Mouse (Mus musculus): Measurements from ENCODE around the gene Afg3l1.
"Not testable (repeated sequence)": the region's sequence is repeated elsewhere in the genome, so short reads cannot be mapped to it uniquely, and the experiment has no call there.

Gene Afg3l1

DNA sequence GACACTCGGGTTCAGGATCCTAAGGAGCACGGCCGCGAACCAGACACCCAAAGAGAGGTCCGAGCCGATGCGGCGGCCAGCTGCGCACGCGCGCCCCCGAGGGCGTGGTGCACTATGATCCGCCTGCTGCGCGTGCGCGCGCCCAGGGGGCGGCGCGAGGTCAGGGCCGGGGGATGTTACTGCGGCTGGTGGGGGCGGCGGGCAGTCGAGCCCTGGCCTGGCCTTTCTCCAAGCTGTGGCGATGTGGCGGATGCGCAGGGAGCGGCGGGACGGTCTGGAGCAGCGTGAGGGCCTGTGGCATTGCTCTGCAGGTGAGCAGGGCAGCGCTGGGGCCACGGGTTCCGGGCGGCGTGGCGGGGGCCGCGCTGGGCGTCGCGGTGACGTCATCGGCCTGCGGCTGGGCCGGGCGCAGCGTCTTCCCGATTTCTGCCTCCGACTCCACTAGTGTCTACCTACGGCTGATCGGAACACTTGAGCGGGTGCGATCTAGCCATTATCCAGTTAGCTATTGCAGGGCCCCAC, at the start of gene Afg3l1:
Gene Afg3l1, plus strand, starts transcription at position 167 of the 522 bp plus-strand sequence.
- DNase-seq (ENCODE audit: low read depth, low spot score), result peak; percentile 78

DNA sequence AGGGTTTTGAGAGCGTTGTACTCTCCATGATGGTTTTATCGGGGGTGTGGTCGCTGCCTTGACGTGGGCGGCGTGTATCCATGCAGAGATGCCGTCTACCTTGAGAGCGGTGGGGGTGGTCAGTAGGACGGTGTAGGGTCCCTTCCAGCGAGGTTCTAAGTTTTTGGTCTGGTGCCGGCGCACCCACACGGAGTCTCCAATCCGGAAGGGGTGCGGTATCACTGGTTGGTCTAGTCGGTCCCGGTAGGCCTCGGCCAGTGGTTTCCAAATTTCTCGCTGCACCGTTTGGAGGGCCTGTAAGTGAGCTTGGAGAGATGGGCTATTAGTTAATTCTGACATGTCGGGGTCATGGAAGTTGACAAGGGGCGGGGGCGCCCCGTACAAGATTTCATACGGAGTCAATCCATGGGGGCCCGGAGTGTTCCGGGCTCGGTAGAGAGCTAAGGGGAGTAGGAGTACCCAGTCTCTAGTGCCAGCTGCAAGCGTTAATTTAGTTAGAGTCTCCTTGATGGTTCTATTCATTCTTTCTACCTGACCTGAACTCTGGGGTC, 49.3 kb upstream of the Afg3l1 start:
- no peak for DNase-seq (ENCODE audit: low read depth, low spot score)

DNA sequence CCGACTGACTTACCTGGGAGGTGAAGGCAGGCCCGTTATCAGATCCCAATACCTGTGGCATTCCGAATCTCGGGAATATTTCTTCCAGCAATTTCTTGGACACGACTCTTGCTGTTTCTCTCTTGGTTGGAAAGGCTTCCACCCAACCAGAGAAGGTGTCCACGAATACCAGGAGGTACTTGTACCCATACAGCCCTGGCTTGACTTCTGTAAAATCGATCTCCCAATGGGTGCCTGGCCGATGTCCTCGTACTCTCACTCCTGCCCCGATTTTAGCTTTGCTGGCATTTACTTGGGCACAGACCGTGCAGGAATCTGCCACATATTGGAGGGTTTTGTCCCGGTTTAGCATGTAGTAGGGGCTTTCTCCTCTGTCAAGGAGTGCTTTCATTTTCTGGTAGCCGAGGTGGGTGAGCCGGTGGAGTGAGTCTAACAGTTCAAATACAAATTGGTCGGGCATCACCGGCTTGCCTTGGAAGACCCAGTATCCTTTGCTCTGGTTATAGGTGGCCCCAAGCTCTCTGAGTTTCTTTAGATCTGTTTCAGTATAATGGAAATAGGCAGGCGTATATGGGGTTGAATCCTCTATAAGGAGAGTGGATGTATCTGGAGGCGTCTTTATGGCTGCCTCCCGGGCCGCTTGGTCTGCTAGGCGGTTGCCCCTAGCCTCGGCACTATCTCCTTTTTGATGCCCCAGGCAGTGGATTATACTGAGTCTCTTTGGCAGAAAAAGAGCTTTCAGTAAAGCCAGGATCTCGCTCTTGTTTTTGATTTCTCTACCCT, 48.6 kb upstream of the Afg3l1 start:
- no peak for DNase-seq (ENCODE audit: low read depth, low spot score)

DNA sequence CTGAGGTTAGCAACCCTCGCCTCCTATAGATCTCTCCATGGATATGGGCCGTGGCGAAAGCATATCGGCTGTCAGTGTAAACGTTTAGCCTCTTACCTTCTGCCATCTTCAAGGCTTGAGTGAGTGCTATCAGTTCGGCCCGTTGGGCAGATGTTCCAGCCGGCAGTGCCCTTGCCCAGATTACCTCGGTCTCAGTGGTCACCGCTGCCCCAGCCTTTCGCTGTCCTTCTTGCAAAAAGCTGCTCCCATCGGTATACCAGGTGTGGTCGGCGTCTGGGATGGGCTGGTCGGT, 48.0 kb upstream of the Afg3l1 start:
- not testable (repeated sequence) for DNase-seq (ENCODE audit: low read depth, low spot score)

DNA sequence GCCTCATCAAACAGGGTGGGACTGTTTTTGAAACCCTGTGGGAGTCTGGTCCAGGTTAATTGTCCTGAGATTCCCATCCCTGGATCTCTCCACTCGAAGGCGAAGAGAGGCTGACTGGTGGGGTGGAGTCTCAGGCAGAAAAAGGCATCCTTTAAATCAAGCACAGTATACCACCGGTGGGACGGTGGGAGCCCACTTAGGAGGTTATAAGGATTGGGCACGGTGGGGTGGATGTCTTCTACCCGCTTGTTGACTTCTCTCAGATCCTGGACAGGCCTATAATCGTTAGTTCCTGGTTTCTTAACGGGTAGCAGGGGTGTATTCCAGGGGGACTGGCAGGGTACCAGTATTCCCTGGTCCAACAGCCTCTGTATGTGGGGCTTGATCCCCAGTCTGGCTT, 46.8 kb upstream of the Afg3l1 start:
- not testable (repeated sequence) for DNase-seq (ENCODE audit: low read depth, low spot score)

DNA sequence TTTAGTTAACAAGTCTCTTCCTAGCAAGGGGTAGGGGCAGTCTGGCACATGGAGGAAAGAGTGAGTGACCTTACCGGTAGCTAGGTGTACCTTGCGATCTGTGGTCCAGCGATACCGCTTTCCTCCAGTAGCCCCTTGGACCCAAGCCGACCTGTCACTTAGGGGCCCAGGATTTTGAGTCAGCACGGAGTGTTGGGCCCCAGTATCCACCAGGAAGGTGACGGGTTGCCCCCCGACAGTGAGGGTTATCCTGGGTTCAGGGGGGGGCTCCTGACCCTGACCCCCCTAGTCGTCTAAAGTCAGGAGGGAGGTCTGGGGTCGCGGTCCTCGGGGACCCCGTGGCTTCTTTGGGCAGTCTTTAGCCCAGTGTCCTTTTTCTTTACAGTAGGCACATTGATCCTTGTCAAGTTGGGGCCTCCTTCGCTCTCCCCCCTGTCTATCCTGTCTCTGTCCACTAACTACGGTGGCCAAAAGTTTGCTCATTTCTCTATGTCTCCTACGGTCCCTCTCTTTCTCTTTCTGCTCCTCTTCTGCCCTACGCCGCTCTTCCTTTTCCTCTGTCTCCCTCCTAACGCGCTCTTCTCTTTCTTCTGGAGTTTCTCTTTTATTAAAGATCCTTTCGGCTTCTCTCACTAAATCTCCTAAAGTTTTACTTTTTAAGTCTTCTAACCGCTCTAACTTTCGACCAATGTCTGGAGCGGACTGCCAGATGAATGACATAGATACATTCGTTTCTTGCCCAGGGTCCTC, 45.9 kb upstream of the Afg3l1 start:
- DNase-seq (ENCODE audit: low read depth, low spot score), result no peak

DNA sequence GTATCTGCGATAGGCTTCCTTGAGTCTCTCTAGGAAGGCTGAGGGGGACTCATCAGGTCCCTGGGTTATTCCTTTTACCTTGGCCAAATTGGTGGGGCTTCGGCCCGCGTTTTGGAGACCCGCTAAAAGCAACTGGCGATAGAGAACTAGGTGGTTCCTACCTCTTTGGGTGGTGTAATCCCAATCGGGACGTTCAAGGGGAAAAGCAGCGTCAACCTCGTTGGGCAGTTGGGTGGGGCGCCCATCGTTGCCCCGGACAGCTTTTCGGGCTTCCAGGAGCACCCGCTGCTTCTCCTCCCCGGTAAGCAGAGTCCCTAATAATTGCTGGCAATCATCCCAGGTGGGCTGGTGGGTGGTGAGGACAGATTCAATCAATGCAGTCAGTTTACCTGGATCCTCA, 45.3 kb upstream of the Afg3l1 start:
- no peak for DNase-seq (ENCODE audit: low read depth, low spot score)

DNA sequence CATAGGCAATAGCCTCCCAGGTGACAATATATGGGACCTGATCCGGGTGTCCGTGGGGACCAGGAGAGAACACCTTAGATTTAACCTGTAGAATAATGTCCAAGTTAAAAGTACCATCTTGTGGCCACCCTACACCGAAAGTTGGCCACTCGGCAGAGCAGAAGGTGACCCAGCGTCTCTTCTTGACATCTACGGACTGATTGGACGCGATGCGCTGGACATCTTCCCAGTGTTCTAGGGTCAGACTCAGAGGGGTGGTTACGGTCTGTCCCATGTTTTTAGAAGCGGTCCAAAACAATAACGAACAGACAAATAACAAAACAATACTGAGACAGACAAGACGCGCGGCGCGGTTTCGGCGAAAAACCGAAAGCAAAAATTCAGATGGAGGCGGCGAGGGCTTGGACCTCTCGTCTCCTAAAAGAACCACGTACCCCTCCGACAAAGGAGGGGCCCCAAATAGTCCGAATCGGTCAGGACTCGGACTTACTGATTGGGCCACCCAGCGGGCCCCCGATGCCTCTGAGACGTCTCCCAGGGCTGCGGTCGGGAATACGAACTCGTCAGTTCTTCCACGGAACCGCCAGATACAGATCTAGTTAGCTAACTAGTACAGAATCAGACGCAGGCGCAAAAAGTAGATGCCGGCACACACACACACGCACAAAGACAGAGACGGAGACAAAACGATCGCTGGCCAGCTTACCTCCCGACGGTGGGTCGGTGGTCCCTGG, 44.3 kb upstream of the Afg3l1 start:
- not testable (repeated sequence) for DNase-seq (ENCODE audit: low read depth, low spot score)

DNA sequence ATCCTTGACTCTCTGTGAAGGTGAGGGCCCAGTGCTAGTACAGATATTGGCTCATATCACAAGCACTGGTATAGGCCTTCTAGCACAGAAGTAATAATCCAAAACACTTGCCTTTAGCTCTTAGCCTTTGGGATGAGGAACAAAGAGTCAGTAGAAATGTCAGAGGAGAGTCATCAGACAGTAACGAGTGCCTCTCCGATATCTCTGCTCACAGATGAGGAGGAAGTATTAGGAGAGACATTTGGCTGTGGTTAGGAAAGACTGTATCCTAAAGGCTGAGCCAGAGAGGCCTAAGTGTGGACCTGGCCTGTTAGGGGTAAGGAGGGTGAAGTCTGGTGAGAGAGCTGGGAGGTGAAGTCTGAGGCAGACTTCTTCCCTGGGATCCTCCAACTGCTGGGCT, 35.9 kb upstream of the Afg3l1 start:
- no peak for DNase-seq (ENCODE audit: low read depth, low spot score)

DNA sequence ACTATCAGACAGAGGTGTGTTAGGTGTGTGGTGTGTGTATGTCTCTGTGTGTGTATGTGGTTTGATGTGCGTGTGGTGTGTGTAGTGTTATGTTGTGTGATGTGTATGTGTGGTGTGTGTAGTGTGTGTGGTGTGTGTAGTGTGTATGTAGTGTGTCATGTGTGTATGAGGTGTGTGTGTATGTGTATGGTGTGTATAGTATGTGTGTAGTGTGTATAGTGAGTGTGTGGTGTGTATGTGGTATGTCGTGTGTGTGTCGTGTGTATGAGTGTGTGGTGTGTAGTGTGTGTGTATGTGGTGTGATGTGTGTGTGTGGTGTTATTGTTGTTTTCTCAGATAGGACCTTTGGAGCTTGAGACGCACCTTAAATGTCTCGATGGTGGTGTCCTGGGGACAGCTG, 35.4 kb upstream of the Afg3l1 start:
- no peak for DNase-seq (ENCODE audit: low read depth, low spot score)

DNA sequence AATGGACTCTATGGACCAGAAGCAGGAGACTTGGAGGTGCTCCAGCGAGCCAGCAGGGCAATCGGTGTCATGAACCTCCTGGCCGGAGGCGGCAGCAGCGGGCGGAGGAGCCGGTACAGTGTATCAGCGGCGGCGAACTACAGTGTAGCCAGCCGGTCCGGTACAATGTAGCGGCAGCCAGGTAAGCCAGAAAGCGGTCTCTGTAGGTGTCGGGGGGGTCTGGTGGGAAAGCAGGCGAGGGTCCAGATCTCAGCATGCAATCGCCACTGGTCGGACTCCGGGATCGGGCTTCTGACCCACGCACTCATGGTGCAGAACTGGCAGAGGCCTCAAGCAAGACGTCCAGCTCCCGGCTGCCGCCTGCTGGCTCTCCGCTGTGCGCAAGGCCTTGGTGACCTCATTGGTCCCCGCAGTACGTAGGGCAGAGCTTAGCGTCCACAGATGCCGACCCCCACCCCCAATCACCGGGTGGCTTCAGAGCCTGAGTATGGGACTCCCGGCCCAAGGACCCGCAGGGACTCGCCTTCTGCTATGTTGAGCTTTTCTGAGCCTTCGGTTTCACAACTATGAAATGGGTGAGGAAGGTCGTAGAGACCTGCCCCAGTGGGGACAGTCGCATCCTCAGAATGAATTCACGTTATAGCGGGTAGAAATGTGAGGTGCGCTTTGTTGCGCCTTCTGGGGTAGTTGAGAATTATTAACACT, 34.7 kb upstream of the Afg3l1 start:
- peak; percentile 75 for DNase-seq (ENCODE audit: low read depth, low spot score)

DNA sequence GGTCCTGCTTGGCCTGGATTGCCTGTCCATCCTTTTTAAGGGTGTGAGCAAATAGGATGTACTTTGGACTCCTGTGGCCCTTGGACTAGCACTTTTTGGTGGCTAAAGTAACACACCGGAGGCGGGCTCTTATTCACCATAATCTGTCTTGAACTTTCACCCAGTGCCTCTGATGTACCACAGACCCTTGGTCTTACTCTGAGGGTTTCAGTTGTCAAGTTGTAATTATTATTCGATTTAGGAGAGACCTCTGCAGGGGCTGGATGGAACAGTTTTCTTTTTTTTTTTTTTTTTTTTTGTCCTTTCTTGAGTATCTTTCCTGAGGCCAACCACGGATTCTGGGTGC, 34.2 kb upstream of the Afg3l1 start:
- no peak for DNase-seq (ENCODE audit: low read depth, low spot score)

DNA sequence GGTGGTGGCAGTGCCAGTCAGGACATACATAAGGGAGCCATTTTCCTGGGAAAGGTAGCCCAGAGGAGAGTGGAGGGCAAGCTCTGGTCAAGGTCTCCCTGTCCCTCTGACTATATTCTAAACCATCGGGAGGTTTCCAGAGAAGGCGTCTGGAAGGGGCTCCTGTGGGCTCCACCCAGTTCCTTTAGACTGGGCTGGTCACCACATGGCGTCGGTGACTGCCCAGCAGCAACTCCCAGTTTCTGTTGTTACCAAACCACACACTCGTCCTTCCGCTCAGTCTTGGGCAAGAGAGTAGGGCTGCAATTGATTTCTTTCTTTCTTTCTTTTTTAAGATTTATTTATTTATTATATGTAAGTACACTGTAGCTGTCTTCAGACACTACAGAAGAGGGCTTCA, 33.6 kb upstream of the Afg3l1 start:
- no peak for DNase-seq (ENCODE audit: low read depth, low spot score)

DNA sequence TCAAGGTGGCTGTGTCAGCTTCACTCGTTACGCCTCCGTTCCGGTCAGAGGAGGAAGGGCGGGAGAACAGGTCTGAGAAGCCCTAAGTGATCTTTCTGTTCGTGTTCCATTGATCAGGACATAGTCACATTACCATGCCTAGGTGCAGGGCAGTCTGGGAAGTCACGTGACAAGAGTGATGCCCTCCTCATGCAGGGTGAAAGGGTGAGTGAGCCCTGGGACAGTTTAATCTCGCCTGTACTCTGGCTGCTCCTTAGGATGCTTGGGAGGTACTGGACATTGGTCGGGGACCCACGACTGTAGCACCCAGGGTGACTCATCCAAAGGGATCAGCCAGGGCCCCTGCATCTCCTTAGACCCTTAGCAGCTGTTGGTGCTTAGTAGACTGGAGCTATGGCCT, 31.7 kb upstream of the Afg3l1 start:
- DNase-seq (ENCODE audit: low read depth, low spot score), result no peak

DNA sequence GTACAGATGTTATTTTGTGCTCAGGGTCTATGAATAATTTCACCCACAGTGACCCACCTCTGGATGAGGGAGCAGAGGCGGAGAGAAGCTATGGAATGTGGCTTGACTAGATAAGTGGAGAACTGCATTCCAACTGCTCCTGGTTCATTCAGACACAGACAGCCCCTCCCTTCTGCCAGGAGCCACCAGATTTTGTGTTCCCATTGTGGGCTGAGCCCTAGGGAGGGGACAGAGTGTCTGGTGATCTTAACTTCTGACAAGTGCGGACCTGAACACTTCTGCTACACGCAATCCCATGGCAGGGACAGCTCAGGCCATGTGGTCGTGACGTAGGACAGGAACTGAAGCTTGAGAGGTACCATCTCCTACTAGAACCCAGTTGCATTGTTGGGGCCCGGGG, 30.9 kb upstream of the Afg3l1 start:
- no peak for DNase-seq (ENCODE audit: low read depth, low spot score)

DNA sequence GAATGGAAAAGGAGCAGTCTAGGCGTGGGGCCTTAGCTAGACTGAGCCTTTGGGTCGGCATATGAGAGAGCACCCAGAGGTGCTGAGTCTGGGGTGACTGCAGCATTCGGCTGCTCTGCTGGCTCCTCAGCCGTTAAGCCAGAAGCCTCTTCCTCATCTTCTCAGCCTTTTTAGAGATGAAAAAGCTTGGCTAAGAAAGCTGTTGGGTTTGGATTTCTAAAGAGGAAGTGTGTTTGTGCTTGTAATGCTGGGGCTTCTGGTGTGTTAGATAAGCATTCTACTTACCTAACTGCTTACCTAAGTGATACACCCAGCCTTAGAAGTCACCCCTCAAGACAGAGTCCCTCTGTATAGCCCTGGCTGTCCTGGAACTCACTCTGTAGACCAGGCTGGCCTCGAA, 26.9 kb upstream of the Afg3l1 start:
- DNase-seq (ENCODE audit: low read depth, low spot score), result no peak

DNA sequence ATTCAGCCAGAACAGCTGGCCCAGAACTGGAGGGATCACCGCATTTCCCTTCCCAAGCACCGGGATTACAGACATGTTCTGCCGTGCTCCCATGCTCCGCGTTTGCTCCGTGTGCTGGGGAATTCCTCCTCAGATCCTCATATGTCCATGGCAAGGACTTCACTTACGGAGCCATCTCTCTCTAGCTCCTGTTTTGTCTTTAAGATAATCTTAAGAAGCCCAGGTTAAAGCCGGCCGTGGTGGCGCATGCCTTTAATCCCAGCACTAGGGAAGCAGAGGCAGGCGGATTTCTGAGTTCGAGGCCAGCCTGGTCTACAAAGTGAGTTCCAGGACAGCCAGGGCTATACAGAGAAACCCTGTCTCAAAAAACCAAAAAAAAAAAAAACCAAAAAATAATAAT, 26.0 kb upstream of the Afg3l1 start:
- DNase-seq (ENCODE audit: low read depth, low spot score), result not testable (repeated sequence)

DNA sequence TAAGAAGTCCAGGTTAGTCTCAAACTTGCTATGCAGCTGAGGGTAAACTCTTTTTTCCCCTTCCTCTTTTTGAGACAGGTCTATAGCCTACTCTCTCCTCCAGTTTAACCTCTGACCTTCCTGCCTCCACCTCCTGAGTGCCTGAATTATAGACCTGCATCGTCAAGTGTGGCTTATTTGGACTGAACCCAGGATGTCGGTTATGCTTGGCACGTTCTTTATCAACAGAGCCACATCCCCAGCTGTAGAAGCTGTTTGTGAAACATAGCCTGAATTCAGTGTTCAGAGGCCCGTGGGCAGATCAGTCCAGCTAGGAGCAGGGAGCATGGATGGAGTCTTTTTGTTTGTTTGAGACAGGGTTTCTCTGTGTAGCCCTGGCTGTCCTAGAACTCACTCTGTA, 25.6 kb upstream of the Afg3l1 start:
- no peak for DNase-seq (ENCODE audit: low read depth, low spot score)

DNA sequence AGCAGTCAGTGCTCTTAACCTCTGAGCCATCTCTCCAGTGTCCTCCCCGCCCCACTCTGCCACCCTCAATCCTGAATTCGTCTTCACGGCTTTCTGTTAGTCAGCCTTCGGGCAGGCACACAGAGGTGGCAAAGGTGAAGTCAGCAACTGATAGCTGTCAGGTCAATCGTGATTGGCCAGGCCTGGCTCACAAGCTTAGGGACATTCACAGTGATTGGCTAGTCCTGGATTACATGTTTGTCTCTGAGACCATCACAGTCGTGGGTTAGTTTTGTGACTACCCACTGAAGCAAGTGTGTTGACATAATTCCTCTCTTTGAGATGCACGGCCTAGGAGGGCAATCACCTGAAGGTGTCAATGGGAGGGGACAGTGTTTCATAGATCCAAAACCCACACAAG, 24.4 kb upstream of the Afg3l1 start:
- no peak for DNase-seq (ENCODE audit: low read depth, low spot score)

DNA sequence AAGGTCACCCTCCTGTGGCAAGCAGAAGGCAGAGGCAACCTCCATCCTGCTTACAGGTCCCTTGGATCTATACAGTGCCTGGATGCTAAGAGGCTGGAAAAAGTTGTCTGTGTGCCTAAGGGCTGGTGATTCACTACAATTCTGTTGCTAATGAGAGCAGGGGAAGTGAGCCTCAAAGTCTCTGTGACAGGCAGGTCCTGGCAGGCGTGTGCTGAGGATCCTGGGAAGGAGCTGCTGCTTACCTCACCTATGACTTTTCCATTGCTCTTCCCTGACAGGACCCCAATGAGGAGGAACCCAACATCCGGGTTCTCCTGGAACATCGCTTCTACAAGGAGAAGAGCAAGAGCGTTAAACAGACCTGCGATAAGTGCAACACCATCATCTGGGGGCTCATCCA, 23.8 kb upstream of the Afg3l1 start:
- DNase-seq (ENCODE audit: low read depth, low spot score), result no peak

DNA sequence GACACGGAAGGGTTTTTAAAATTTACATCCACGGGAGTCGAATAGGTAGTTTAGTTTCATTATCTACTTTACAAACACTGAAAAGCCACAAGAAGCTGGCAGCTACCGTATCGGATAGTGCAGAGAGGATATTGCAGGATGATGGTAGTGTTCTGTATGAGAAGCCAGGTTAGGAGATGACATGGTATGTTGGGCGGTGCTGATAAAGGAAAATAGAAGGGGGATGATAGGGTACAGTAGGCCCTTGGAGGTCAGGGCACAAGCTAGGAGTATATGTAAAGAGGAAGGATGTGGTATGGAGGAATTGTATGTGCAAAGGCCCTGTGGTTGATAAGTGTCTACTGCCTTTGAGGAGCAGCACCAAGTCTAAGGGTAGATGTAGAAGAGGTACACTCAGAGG, 23.1 kb upstream of the Afg3l1 start:
- no peak for DNase-seq (ENCODE audit: low read depth, low spot score)

DNA sequence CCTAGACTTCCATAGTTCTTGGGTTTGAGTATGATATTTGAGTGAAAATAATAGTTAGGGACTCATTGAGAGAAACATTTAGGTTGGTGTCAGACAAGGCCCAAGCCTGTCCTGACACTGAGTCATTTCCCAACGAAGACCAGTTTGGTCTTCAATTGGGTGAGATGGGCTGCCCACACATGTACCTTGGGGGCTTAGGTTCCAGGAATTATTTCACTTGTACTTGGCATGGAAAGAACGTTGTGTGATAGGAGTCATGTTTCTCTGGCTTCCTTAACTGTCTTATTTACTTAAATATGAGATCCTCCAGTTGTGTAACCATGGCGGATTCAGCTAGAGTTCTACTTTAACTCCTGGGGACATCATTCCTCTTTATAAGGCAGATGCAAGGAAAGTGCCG, 14.1 kb upstream of the Afg3l1 start:
- no peak for DNase-seq (ENCODE audit: low read depth, low spot score)

Data from retina, adult 2 months (tissue).